Mouse (Mus musculus) lung, embryonic 15.5 days (tissue): ENCODE measurements around the gene Atg4d. TPM values are rescaled to one million over a fixed set of nuclear protein-coding genes. Genes with fewer than 3 reads are reported as not detected.
"Not testable (repeated sequence)": the region's sequence is repeated elsewhere in the genome, so short reads cannot be mapped to it uniquely, and the experiment has no call there.

Source experiments
- ATAC-seq: fragments of 200-750 bp; cut with Nextera tagmentation; 2 replicates; pipeline ENCODE4 v1.8.0; 2017; ENCODE audit warnings: moderate number of reproducible peaks, borderline replicate concordance; ENCODE audit not compliant: low FRiP score, low TSS enrichment; ENCODE audit errors: extremely low read depth
- H3K27ac ChIP-seq: fragments of 300-500 bp; sonication (generic); 2 replicates; pipeline ENCODE4 v1.5.1; 2015; ENCODE audit warnings: moderate library complexity, mild to moderate bottlenecking, inconsistent platforms
- H3K27me3 ChIP-seq: fragments of 300-500 bp; sonication (generic); 2 replicates; pipeline ENCODE4 v1.6.1; 2015; ENCODE audit warnings: inconsistent platforms
- H3K36me3 ChIP-seq: fragments of 300-500 bp; sonication (generic); 2 replicates; pipeline ENCODE4 v1.6.1; 2015; ENCODE audit warnings: inconsistent platforms
- H3K4me1 ChIP-seq: fragments of 300-500 bp; sonication (generic); 2 replicates; pipeline ENCODE4 v1.6.1; 2015; ENCODE audit warnings: inconsistent platforms
- H3K4me2 ChIP-seq: fragments of 300-500 bp; sonication (generic); 2 replicates; pipeline ENCODE4 v1.6.1; 2015; ENCODE audit warnings: inconsistent platforms, mild to moderate bottlenecking, moderate library complexity
- H3K4me3 ChIP-seq: fragments of 300-500 bp; sonication (generic); 2 replicates; pipeline ENCODE4 v1.5.1; 2015; ENCODE audit warnings: mild to moderate bottlenecking, inconsistent platforms
- H3K9ac ChIP-seq: fragments of 300-500 bp; sonication (generic); 2 replicates; pipeline ENCODE4 v1.6.1; 2015; ENCODE audit warnings: inconsistent platforms
- H3K9me3 ChIP-seq: fragments of 300-500 bp; sonication (generic); 2 replicates; pipeline ENCODE4 v1.6.1; 2016; ENCODE audit warnings: inconsistent platforms
- WGBS: fragments of 180-500 bp; shearing (Covaris S2); methylation state at CpG from one replicate; pipeline ENCODE4 v1.1.7; 2015; 5-methylcytosine and 5-hydroxymethylcytosine counted together
- polyA plus RNA-seq: library from polyadenylated mRNA; unstranded; fragments of >200 nt; fragmentation: Nextera tagmentation; extraction: Ambion mirVana; gene quantifications from 2 replicates; pipeline ENCODE4 v1.2.1, GENCODE M21; 2015

Atg4d gene
- polyA plus RNA-seq, 1 experiment from 2014 or later: 42.8 TPM

GRCm38 (mm10) chr9:21243826-21244427 lies 21.2 kb upstream of the Atg4d start:
- peak overlapping the region; percentile 85 for H3K4me2 ChIP-seq
- no peak overlapping the region for H3K27ac ChIP-seq
- no peak overlapping the region for H3K9ac ChIP-seq
- 9% methylated on average over 42 of the region's 42 CpGs for WGBS
- H3K9me3 ChIP-seq: no peaks in the 10 kb centered on the region
- H3K36me3 ChIP-seq: no peaks in the 10 kb centered on the region
- H3K27me3 ChIP-seq: peaks cover 72% of the 10 kb centered on the region
- peaks cover 27% of the 10 kb centered on the region for H3K4me1 ChIP-seq
- no peak for ATAC-seq
- peak overlapping the region; percentile 42 for H3K4me3 ChIP-seq

- H3K27ac ChIP-seq: no peak overlapping the region
- H3K4me2 ChIP-seq: peak overlapping the region; percentile 85
- peak overlapping the region; percentile 42 for H3K4me3 ChIP-seq
- H3K27me3 ChIP-seq: peaks cover 79% of the 10 kb centered on the region
- WGBS: 1% methylated on average over 72 of the region's 72 CpGs
- H3K9ac ChIP-seq: 0 out of 2 replicates have a peak overlapping the region, but pooled peaks have one; percentile 7
- H3K9me3 ChIP-seq: no peaks in the 10 kb centered on the region
- no peaks in the 10 kb centered on the region for H3K36me3 ChIP-seq
- no peak for ATAC-seq
- H3K4me1 ChIP-seq: peaks cover 25% of the 10 kb centered on the region
Measured at GRCm38 (mm10) chr9:21244428-21245112, 20.5 kb upstream of the Atg4d start.

GRCm38 (mm10) chr9:21245113-21245487 lies 20.0 kb upstream of the Atg4d start:
- Histone ChIP-seq H3K4me2 (peak overlapping the region; percentile 85), H3K9ac (0 out of 2 replicates have a peak overlapping the region, but pooled peaks have one; percentile 7), H3K27ac (no peak overlapping the region), H3K27me3 (peaks cover 84% of the 10 kb centered on the region), H3K9me3 (no peaks in the 10 kb centered on the region), H3K36me3 (no peaks in the 10 kb centered on the region), H3K4me1 (peaks cover 23% of the 10 kb centered on the region), H3K4me3 (peak overlapping the region; percentile 42)
- WGBS: 4% methylated on average over 16 of the region's 16 CpGs
- ATAC-seq: no peak

- WGBS: 73% methylated on average over 1 of the region's 1 CpGs
- peaks cover 96% of the 10 kb centered on the region for H3K27me3 ChIP-seq
Measured at GRCm38 (mm10) chr9:21246342-21246741, 18.8 kb upstream of the Atg4d start.

DNA sequence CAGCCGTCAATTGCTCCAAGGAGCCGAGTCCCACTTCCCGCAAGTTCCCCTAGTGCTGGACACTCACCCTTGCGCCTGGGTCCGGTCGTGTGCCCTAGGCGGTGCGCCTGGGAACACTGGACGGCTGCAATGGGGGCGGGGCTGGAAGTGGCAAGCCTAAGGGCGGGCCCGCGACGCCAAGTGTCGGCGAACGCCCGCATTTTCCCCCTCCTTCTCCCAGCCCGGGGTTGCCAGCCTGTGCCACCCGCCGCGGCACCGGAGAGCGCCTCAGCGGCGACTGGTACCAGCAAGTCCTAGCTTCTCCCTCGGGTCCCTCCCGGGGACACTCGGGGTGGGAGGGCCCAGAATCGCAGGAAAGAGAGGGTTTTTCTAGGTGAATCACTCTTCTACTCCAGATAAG lies 16.8 kb upstream of the Atg4d start, which contains the start of gene S1pr5:
Gene S1pr5, minus strand, starts transcription at position 118 of the 400 bp plus-strand sequence.
- peaks cover 88% of the 10 kb centered on the region for H3K27me3 ChIP-seq
- no peaks in the 10 kb centered on the region for H3K9me3 ChIP-seq
- H3K27ac ChIP-seq: no peak within 1 kb of the TSS
- 3% methylated on average over 30 of the region's 30 CpGs for WGBS
- H3K4me1 ChIP-seq: peaks cover 23% of the 10 kb centered on the region
- ATAC-seq: 0 out of 2 replicates have a peak, but pooled peaks have one; percentile 25
- H3K9ac ChIP-seq: no peak within 1 kb of the TSS
- peak within 1 kb of the TSS; percentile 15 for H3K4me3 ChIP-seq
- peak within 1 kb of the TSS; percentile 50 for H3K4me2 ChIP-seq
- H3K36me3 ChIP-seq: no peaks in the 10 kb centered on the region

More at GRCm38 (mm10) chr9:21246342-21246741, 18.8 kb upstream of the Atg4d start:
- Histone ChIP-seq H3K36me3 (no peaks in the 10 kb centered on the region), H3K4me2 (no peak overlapping the region), H3K27ac (no peak overlapping the region), H3K9me3 (no peaks in the 10 kb centered on the region), H3K4me3 (no peak overlapping the region), H3K9ac (no peak overlapping the region), H3K4me1 (peaks cover 23% of the 10 kb centered on the region)
- no peak for ATAC-seq

GRCm38 (mm10) chr9:21249629-21250508 lies 15.2 kb upstream of the Atg4d start:
- Histone ChIP-seq H3K36me3 (no peaks in the 10 kb centered on the region), H3K4me3 (no peak overlapping the region), H3K4me1 (peaks cover 11% of the 10 kb centered on the region), H3K27me3 (peaks cover 73% of the 10 kb centered on the region), H3K9ac (no peak overlapping the region), H3K4me2 (no peak overlapping the region), H3K9me3 (no peaks in the 10 kb centered on the region), H3K27ac (no peak overlapping the region)
- 17% methylated on average over 17 of the region's 17 CpGs for WGBS
- ATAC-seq: no peak; the same call in 1 of the 2 replicates

DNA sequence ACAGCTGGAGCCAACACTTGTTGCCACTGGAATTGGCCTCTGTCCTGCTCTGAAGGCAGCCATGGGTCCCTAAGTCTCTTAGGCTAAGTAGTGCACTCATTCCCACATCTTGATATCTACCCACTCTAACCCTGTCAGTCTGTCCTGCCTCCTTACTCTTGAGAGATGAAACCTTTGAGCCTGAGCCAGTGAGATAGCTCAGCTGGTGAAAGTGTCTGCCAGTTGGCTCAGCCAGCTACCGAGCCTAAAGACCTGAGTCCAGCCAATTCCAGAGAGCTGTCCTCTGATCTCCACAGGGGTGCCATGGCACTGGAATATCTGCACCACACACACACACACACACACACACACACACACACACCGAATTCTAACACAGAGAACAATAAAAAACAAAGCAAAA lies 14.6 kb upstream of the Atg4d start:
- Histone ChIP-seq H3K4me2 (no peak overlapping the region), H3K4me3 (no peak overlapping the region), H3K9me3 (no peaks in the 10 kb centered on the region), H3K4me1 (peaks cover 7% of the 10 kb centered on the region; the same call in 1 of the 2 replicates), H3K9ac (no peak overlapping the region), H3K27ac (no peak overlapping the region), H3K27me3 (peaks cover 67% of the 10 kb centered on the region), H3K36me3 (no peaks in the 10 kb centered on the region)
- no peak for ATAC-seq
- 44% methylated on average over 2 of the region's 2 CpGs for WGBS

GRCm38 (mm10) chr9:21251116-21251735 lies 13.9 kb upstream of the Atg4d start:
- Histone ChIP-seq H3K4me2 (no peak overlapping the region), H3K36me3 (no peaks in the 10 kb centered on the region), H3K27ac (no peak overlapping the region), H3K27me3 (peaks cover 59% of the 10 kb centered on the region), H3K9ac (no peak overlapping the region), H3K4me1 (peaks cover 7% of the 10 kb centered on the region; the same call in 1 of the 2 replicates), H3K9me3 (no peaks in the 10 kb centered on the region), H3K4me3 (no peak overlapping the region)
- ATAC-seq: no peak; the same call in 1 of the 2 replicates
- WGBS: 51% methylated on average over 13 of the region's 13 CpGs

DNA sequence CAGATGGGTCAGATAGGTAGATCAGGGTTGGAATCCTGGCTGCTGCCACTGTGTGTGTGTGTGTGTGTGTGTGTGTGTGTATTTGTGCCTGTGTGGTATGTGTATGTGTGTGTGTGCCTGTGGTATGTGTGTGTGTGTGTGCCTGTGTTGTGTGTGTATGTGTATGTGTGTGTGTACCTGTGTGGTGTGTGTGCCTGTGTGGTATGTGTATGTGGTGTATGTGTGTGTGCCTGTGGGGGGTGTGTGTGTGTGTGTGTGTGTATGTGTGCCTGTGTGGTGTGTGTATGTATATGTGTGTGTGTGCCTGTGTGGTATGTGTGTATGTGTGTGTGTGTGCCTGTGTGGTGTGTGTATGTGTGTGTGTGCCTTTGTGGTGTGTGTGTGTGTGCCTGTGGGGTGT lies 10.4 kb upstream of the Atg4d start:
- H3K27ac ChIP-seq: no peak overlapping the region
- H3K9me3 ChIP-seq: no peaks in the 10 kb centered on the region
- no peak overlapping the region for H3K4me2 ChIP-seq
- H3K9ac ChIP-seq: no peak overlapping the region
- no peak for ATAC-seq
- no peak overlapping the region for H3K4me3 ChIP-seq
- H3K36me3 ChIP-seq: no peaks in the 10 kb centered on the region
- peaks cover 28% of the 10 kb centered on the region for H3K27me3 ChIP-seq
- no peaks in the 10 kb centered on the region for H3K4me1 ChIP-seq

DNA sequence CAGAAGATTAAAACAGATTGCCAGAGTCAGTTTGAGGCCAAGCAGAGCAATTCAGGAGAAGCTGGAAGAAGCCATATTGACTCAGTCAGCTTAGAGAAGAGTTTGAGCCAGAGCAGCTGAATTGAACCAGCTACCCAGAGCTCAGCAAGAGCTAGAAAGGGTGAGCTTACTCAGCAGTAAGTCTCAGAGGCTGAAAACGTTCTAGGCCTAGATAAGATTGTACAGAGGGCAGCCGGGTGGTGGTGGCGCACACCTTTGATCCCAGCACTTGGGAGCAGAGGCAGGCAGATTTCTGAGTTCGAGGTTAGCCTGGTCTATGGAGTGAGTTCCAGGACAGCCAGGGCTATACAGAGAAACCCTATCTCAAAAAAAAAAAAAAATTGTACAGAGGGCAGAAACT lies 8.7 kb upstream of the Atg4d start:
- not testable (repeated sequence) for H3K4me3 ChIP-seq, H3K36me3 ChIP-seq, H3K4me2 ChIP-seq, H3K4me1 ChIP-seq, H3K9ac ChIP-seq, H3K9me3 ChIP-seq, ATAC-seq, H3K27ac ChIP-seq
- H3K27me3 ChIP-seq: peaks cover 11% of the 10 kb centered on the region
- 72% methylated on average over 4 of the region's 4 CpGs for WGBS

DNA sequence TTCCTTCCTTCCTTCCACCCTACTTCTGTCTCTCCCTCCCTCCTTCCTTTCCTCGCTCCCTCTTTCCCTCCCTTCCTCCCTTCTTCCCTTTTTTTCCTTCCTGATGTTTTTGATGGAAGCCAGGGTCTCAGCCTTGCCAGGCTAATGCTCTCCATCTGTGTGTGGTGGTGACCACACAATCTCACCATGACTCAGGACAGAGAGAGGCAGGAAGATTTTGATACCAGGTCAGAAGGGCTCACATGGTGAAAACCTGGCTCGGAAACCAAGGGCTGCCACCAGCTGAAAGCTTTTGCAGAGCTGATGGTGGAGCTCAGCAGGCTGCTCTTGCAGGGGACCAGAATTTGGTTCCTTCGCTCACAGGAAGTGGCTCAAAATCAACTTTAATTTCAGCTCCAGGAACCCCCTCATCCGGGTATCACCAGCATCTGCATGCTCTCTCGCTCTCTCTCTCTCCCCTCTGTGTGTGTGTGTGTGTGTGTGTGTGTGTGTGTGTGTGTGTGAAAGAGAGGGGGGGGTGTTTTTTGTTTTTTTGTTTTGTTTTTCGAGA lies 4.5 kb upstream of the Atg4d start:
- no peak for ATAC-seq
- Histone ChIP-seq H3K4me2 (no peak overlapping the region), H3K27me3 (no peaks in the 10 kb centered on the region), H3K9ac (no peak overlapping the region), H3K4me3 (no peak overlapping the region), H3K4me1 (peaks cover 8% of the 10 kb centered on the region), H3K36me3 (no peaks in the 10 kb centered on the region), H3K27ac (no peak overlapping the region), H3K9me3 (no peaks in the 10 kb centered on the region)
- 79% methylated on average over 6 of the region's 6 CpGs for WGBS
